Mouse (Mus musculus): Measurements from ENCODE around the gene Kcne1.

Kcne1 gene

GRCm38 (mm10) chr16:92359229-92359628, at the start of gene Kcne1:
Gene Kcne1 (minus strand): TSS chr16:92359468.
- no peak for DNase-seq

DNA sequence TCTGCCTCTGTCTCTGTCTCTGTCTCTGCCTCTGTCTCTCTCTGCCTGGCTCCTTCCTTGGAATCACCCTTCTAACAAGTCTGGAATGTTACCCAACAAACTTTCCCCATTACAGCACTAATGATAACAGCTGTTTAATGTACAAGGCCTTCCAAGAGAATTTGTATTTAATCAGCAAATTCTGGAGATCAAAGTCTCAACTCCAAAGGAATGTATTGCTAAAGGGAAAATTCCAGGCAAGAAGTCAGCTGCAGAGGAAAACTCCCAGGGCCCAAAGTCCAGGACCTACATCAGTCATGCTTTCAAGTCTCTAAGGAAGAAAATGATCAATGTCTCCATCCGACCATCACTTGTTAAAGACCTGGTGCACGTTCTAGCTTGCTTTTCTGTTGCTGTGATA, 48.6 kb upstream of the Kcne1 start:
- no peak for DNase-seq

GRCm38 (mm10) chr16:92404141-92404540, 44.9 kb upstream of the Kcne1 start:
- DNase-seq = no peak

DNA sequence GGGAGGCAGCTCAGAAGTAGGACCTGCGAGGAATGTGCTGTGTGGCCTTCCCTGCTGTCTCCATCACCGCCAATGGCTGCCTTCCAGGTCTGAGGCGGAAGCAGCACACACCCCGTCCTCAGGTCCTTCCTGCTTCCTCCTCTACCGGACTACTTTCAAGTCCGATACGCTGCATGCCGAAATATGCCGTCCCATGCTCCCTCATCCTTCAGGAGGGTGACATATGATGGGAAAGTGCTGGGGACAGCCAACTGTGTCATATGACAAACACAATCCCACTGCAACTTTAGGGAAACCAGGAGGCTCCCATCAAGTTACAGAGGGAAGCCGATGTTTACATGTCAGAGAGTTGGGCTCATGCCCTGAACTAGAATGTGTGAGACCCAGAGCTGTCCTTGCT, 43.8 kb upstream of the Kcne1 start:
- peak in 1 of 2 experiments; percentile 37 for DNase-seq

GRCm38 (mm10) chr16:92402216-92402615, 42.9 kb upstream of the Kcne1 start:
- DNase-seq = no peak

- no peak for DNase-seq
These were observed 41.9 kb upstream of the Kcne1 start for GRCm38 (mm10) chr16:92401206-92401605.

GRCm38 (mm10) chr16:92399490-92400458, 40.5 kb upstream of the Kcne1 start:
- peak; percentile 80 to 81 for DNase-seq

DNA sequence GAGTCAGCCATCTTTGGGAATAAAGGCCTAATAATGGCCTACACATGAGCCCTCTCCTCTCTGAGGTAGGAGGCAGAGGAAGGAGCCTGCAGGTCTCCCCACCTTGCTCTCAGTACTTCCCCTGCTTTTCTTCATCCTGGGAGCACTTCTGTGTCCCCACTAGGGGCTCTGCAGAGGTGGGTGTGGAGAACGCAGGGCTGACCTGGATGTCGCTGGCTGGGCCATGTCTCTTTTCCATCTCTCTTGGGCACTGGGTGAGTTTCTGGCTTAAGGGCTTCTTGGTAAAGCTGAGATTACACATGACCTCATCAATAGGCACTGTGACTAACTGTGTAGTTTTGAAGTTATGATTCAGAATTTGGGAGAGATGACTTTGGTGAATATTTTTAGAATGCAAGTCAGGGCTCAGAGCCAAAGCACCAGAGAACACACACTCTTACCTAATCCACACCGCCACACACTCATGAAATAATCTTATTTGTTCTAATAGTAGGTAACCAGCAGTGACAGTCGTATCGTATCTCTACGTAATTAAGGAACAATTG, 39.4 kb upstream of the Kcne1 start:
- no peak for DNase-seq

DNA sequence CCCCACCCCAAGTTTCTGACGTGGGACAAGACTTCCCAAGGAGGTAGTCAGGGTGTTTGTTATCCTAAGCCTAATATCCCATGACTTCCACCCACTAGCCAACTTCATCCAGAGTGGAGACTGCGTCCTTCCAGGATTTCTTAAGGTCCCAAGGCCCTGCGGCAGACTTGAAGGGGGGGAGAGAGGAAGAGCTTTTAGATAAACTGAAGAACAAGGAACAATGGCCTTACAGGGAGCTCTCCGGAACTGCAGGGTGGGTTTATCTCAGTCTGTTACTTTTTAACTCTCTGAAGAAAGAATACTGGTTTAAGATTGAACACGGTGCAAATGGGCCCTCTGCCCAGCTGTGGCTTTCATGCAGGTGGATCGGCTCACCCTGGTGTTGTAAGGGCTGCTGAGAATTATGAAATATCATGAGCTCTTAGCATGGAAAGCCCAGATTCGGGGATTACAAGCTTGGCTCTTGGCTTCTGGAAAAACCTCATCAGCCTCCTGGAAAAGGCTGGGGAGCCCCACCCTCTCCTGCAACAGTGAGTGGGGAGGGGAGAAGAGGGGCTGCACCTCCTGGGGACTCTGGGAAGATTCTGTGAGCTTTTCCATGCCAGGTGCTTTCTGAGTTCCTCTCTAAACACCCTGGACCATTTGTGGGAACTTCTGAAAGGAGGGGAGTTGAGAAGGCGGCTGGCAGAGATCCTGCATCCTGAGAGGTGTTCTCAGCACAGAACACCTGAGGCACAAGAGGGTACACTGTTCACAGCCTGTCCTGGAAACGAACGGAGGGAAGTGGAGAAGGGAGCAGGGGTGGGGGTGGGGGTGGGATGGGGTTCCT, 38.7 kb upstream of the Kcne1 start:
- DNase-seq = no peak

DNA sequence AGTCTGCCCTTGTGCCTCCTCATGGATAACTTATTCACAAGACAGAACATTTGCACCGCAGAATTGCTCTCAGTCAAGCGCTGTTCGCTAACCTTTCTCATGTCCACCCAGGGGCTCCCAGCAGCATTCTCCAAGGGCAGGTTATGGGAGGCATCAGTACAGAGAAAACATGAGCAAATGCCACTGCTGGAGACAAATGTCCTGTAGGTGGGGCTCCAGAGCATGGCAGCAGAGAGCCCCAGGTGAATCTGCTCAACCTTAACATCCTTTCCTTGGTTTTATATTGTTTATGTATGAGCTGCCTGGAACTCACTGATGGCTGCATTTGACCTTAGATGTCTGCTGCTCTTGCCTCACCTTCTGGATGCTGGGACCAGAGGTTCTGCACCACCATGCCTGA, 34.5 kb upstream of the Kcne1 start:
- no peak for DNase-seq

DNA sequence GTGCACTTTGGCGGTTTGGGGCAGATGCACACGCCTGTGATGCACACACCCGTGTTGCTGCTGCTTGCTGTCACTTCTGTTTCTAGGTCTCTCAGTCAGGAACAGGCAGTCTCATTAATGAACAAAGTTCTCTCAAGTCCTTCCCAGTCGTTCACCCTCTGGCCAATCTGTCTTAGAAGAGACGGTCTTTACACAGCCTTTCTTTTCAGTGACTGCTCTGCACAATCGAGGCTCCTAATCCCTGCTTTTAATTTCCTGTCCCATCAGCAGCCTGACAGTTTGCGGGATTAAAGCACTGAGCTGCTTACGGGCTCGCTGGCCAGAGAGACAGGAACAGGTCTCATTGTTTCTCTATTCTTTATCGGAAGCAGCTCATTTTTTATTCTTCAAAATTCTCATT, 28.4 kb upstream of the Kcne1 start:
- no peak for DNase-seq

DNA sequence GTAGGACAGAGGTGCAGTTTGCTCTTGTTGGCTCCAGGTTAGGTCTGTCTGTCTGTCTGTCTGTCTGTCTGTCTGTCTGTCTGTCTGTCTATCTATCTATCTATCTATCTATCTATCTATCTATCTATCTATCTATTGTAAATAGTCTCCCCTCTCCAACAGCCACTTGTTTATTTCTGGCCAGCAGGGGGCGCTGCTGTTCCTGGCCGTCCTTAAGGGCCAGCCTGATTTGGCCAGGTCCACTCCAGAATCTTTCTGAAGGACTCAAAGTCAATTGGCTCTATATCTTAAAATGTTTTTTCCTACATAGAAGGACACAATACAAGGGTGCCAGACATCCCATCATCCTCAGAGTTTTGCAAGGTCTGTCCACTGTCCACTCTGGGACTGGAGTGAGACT, 25.8 kb upstream of the Kcne1 start:
- DNase-seq = peak; percentile 83 to 85

DNA sequence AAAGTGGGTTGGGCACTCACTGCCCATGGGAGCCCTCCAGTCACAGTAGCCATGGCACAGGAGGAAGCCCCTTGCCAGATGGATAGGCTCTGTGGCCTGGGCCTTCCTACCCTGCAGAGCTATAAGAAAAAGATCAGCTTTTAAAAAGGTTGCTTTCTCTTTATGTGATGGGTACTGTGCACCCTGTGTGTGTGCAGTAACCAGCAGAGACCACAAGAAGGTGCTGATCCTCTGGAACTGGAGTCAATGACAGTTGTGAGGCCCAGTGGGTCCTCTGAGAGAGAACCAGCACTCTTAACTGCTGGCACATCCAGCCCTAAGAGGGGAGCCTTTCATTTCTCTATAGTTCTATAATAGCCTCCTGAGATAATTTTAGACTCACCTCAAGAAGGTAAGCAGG, 24.1 kb upstream of the Kcne1 start:
- no peak for DNase-seq

DNA sequence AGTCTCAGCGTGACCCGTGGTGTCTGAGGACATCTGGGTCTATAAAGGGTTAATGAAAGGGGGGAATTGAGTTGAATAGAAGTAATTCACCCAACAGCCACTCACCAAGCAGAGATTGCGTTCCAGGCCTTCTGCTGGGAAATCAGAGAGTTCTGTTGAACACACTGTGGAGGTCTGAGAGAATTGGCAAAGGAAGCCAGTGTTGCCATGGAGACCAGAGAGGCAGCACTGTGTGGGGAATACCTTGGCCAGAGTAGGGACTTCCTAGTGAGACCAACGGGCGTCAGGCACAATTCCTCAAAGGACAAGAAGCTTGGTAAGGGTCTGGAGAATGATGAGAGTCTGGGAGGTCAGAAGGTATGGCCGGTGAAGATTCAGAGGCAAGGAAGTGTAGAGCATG, 23.2 kb upstream of the Kcne1 start:
- peak; percentile 76 to 85 for DNase-seq

DNA sequence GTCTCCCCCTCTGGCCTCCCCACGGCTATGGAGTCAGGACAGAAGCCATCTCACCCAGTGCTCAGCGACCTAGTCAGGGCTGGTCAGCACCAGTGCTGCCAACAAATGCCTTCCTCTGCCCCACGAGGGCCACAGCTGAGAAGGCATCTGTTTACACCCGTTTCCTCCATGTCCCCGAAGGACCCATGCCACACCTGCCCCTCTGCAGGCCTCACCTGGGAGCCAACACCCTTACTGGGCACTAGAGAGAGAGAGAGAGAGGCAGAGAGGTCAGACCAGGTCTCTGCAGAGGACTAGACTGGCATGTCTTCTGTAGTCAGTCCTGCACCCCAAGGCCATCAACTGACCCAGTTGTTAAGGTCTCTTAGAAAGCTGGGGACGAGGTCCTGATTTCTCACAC, 21.8 kb upstream of the Kcne1 start:
- DNase-seq = no peak

GRCm38 (mm10) chr16:92376976-92377375, 17.7 kb upstream of the Kcne1 start:
- peak in 1 of 2 experiments; percentile 41 for DNase-seq

GRCm38 (mm10) chr16:92371623-92372022, 12.4 kb upstream of the Kcne1 start:
- DNase-seq = peak; percentile 77 to 83

DNA sequence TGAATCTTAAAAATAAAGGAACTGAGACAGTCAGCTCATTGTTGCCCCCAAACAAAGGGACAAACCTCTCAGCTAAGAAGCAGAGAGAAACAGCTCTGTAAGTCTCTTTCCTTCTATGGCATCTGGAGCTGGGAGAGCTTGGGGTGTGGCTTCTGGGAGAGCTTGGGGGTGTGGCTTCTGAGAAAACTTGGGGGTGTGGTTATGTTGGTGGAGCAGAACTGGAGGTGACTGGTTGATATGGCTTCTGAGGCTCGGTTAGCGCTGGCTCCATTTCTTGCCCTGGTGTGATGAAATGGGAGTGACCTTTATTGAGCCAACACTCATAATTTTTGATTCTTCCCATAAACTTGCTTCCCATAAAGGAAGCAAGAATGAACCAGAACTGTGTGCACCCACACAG, 10.0 kb upstream of the Kcne1 start:
- no peak for DNase-seq

GRCm38 (mm10) chr16:92365477-92365876, 6.2 kb upstream of the Kcne1 start:
- no peak for DNase-seq

- peak; percentile 72 to 78 for DNase-seq
These were observed 1.4 kb upstream of the Kcne1 start for GRCm38 (mm10) chr16:92360711-92361110.

- DNase-seq = peak in 1 of 2 experiments; percentile 49
These were observed 534 bp downstream of the Kcne1 start for GRCm38 (mm10) chr16:92358734-92359133.

DNA sequence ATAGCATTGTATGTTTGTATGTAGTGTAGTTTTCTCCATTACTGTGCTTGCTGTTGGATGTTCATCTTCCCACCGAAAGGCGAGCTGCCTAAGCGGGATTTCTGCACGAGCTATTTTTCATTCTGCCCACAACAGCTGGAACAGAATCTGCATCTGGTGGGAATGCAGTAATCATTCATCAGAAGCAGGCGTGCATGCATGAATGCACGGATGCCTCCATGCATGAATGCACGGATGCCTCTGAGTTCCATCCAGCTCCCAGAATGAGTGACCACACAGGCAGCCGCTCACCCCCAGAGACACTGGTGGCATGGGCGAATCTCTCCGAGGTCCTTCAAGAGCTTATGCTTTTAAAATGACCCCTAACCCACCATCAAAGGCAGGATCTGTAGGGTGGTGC, 1.7 kb downstream of the Kcne1 start:
- peak in 1 of 2 experiments; percentile 41 for DNase-seq

DNA sequence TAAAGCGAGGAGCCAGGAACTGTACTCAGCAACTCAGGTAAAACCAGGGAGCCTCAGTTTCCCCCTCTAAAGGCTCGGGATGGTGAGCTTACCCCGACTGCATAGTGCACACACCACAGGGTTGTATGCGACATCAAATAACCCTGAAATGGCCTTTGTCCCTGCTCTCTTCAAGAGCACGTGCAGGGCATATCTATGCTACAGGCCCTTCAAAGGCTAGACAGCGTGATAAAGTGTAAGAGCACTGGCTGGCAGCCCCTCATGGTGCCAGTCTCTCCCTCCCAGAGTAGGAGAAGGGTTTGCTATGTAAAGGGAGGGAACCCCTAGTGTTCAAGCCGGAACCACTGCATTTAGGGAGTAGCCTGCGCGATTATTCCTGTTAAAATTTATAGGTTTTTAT, 2.2 kb downstream of the Kcne1 start:
- no peak for DNase-seq

Measured in cerebellum, postnatal 10 days (tissue).